Mouse (Mus musculus) forebrain, embryonic 14.5 days (tissue): ENCODE measurements around the gene Fam198b. TPM values are rescaled to one million over a fixed set of nuclear protein-coding genes. Genes with fewer than 3 reads are reported as not detected.
A peak's percentile ranks its signal among the peaks of the same experiment; 100 is the strongest.

Source experiments
- ATAC-seq: fragments of 200-750 bp; cut with Nextera tagmentation; 2 replicates; pipeline ENCODE4 v1.8.0; 2017; ENCODE audit warnings: mild to moderate bottlenecking, moderate library complexity
- DNase-seq: peaks from one replicate; pipeline ENCODE4 v3.0.0-alpha.2; 2015; ENCODE audit warnings: low spot score
- H3K27ac ChIP-seq: fragments of 300-500 bp; sonication (generic); 2 replicates; pipeline ENCODE4 v1.5.1; 2014; ENCODE audit warnings: low read depth, mild to moderate bottlenecking, control low read depth, low read length, moderate library complexity
- H3K27me3 ChIP-seq: fragments of 300-500 bp; sonication (generic); replicated peaks from 2 replicates; pipeline ENCODE4 v1.6.1; 2014; ENCODE audit warnings: low read length, control low read depth, mixed read lengths; ENCODE audit not compliant: control insufficient read depth, insufficient read depth
- H3K36me3 ChIP-seq: fragments of 300-500 bp; sonication (generic); 2 replicates; pipeline ENCODE4 v1.6.1; 2014; ENCODE audit warnings: low read length, control low read depth; ENCODE audit not compliant: control insufficient read depth, insufficient read depth
- H3K4me1 ChIP-seq: fragments of 300-500 bp; sonication (generic); 2 replicates; pipeline ENCODE4 v1.6.1; 2014; ENCODE audit warnings: antibody characterized with exemption, low read length, control low read depth; ENCODE audit not compliant: control insufficient read depth, insufficient read depth
- H3K4me2 ChIP-seq: fragments of 300-500 bp; sonication (generic); 2 replicates; pipeline ENCODE4 v1.6.1; 2014; ENCODE audit warnings: mild to moderate bottlenecking, control low read depth, low read length
- H3K4me3 ChIP-seq: fragments of 300-500 bp; sonication (generic); 2 replicates; pipeline ENCODE4 v1.5.1; 2014; ENCODE audit warnings: low read depth, low read length, control low read depth
- H3K9ac ChIP-seq: fragments of 300-500 bp; sonication (generic); 2 replicates; pipeline ENCODE4 v1.6.1; 2014; ENCODE audit warnings: mild to moderate bottlenecking, low read length, control low read depth, moderate library complexity
- H3K9me3 ChIP-seq: fragments of 300-500 bp; sonication (generic); replicated peaks from 2 replicates; pipeline ENCODE4 v1.6.1; 2016; ENCODE audit warnings: low read length, control low read depth, mixed read lengths; ENCODE audit not compliant: control insufficient read depth
- WGBS: fragments of 180-500 bp; shearing (Covaris S2); extraction: QIAGEN DNeasy Blood & Tissue Kit; methylation state at CpG from one replicate; pipeline ENCODE4 v1.1.7; 2014; 5-methylcytosine and 5-hydroxymethylcytosine counted together
- polyA plus RNA-seq: library from polyadenylated mRNA; unstranded; fragments of >200 nt; fragmentation: Nextera tagmentation; extraction: Ambion mirVana; gene quantifications from 2 replicates; pipeline ENCODE4 v1.2.1, GENCODE M21; 2014

Fam198b gene
- polyA plus RNA-seq, 1 experiment from 2014 or later: 1.2 TPM

DNA sequence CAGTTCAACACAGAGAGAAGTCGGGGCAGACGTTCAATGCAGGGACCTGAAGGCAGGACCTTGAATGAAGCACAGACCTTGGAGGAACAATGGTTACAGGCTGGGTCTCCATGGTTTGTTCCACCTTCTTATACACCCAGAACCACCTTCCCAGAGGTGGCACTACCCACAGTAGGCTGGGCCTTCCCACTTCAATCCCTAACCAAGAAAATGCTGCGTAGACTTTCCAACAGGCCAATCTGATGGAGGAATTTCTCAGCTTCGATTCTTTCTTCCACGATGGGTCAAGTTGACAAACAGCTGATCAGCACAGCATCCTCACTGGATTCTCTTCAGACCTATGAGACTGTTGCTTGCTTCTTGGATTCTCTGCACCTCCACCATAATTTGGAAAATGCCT is 8.9 kb upstream of the Fam198b start:
- Histone ChIP-seq H3K4me3 (no peak overlapping the region), H3K9ac (no peak overlapping the region), H3K4me1 (no peaks in the 10 kb centered on the region), H3K36me3 (no peaks in the 10 kb centered on the region), H3K27me3 (no peaks in the 10 kb centered on the region), H3K27ac (no peak overlapping the region), H3K4me2 (no peak overlapping the region), H3K9me3 (no peaks in the 10 kb centered on the region)
- no peak for DNase-seq
- no peak for ATAC-seq
- 92% methylated on average over 5 of the region's 5 CpGs for WGBS

DNA sequence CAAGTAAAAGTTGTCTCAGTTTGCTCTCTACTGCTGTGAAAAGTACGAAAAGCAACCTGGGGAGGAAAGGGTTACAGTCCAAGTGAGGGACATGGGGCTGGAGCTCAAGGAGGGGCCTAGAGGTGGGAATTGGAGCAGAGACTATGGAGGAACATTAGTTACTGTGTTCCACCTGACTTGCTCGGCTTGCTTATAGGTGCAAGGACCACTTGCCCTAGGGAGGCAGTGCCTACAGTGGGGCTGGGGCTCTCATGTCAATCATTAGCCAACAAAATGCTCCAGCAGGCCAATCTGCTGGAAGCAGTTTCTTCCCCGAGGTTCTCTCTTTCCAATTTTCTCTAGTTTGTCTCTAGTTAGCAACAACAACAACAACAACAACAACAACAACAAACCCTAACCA is 6.0 kb upstream of the Fam198b start:
- ATAC-seq: no peak
- no peaks in the 10 kb centered on the region for H3K36me3 ChIP-seq

DNA sequence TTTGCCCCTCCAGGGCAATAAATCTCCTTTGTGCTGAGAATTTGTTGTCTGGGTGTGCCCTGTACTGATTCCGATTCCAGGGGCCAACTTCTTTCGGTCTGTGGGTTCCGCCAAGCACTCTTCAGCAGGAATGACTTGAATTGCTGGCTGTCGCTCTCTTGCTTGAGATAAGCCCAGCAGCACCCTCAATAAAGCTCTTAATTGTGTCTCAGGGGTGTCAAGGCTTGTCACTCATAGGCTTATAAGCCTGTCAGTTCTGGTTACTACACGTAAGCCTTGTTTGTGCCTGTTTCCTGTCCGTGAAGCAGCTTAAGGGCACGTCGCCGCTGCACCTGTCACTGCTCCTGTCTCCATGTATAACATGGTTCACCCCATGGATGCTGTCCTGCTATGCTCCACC is 5.1 kb upstream of the Fam198b start:
- Histone ChIP-seq H3K27me3 (no peaks in the 10 kb centered on the region), H3K9ac (no peak overlapping the region), H3K4me2 (no peak overlapping the region), H3K4me1 (no peaks in the 10 kb centered on the region), H3K9me3 (no peaks in the 10 kb centered on the region), H3K27ac (no peak overlapping the region), H3K36me3 (no peaks in the 10 kb centered on the region), H3K4me3 (no peak overlapping the region)
- ATAC-seq (no peak), DNase-seq (no peak)
- 55% methylated on average over 9 of the region's 9 CpGs for WGBS

More for the DNA sequence above, 6.0 kb upstream of the Fam198b start:
- H3K27me3 ChIP-seq: no peaks in the 10 kb centered on the region
- WGBS: 81% methylated on average over 3 of the region's 3 CpGs
- H3K9ac ChIP-seq: no peak overlapping the region
- H3K4me3 ChIP-seq: no peak overlapping the region
- H3K4me2 ChIP-seq: no peak overlapping the region
- H3K9me3 ChIP-seq: no peaks in the 10 kb centered on the region
- no peaks in the 10 kb centered on the region for H3K4me1 ChIP-seq
- no peak overlapping the region for H3K27ac ChIP-seq
- DNase-seq: no peak

DNA sequence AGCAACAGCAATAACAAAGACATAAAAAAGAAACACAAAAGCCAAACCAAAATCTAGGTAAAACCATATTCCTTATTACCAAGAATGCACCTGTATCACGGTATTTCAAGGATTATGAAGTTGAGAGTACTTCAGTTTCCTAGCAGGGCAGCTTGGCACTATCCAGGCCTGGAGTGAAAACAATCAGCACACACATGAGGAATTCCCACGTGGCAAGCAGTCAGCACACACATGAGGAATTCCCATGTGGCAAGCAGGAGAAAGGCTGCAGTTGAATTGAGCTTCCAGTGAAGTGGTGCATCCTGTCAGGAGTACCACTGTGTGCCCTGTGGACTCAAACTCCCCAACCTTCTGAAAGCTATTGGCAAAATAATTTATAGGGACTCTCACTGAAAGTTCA is 2.7 kb upstream of the Fam198b start:
- Histone ChIP-seq H3K27me3 (no peaks in the 10 kb centered on the region), H3K9ac (no peak overlapping the region), H3K4me3 (no peak overlapping the region), H3K27ac (no peak overlapping the region), H3K4me2 (no peak overlapping the region), H3K36me3 (no peaks in the 10 kb centered on the region), H3K9me3 (no peaks in the 10 kb centered on the region), H3K4me1 (no peaks in the 10 kb centered on the region)
- no peak for ATAC-seq
- 66% methylated on average over 2 of the region's 2 CpGs for WGBS
- no peak for DNase-seq

- Histone ChIP-seq H3K27me3 (no peaks in the 10 kb centered on the region), H3K36me3 (no peaks in the 10 kb centered on the region), H3K4me1 (no peaks in the 10 kb centered on the region), H3K4me3 (no peak overlapping the region), H3K27ac (no peak overlapping the region), H3K9ac (no peak overlapping the region), H3K9me3 (no peaks in the 10 kb centered on the region), H3K4me2 (no peak overlapping the region)
- peak; percentile 54 for DNase-seq
- WGBS: 49% methylated on average over 7 of the region's 7 CpGs
- peak; percentile 45; the same call in 1 of the 2 replicates for ATAC-seq
Measured at GRCm38 (mm10) chr3:79883092-79883491, 1.2 kb upstream of the Fam198b start.

- no peak overlapping the region for H3K27ac ChIP-seq
- DNase-seq: peak; percentile 64
- H3K4me2 ChIP-seq: no peak overlapping the region
- H3K27me3 ChIP-seq: no peaks in the 10 kb centered on the region
- H3K36me3 ChIP-seq: no peaks in the 10 kb centered on the region
- H3K9me3 ChIP-seq: no peaks in the 10 kb centered on the region
- no peak overlapping the region for H3K9ac ChIP-seq
- no peaks in the 10 kb centered on the region for H3K4me1 ChIP-seq
- no peak overlapping the region for H3K4me3 ChIP-seq
- peak; percentile 30 for ATAC-seq
- WGBS: 60% methylated on average over 9 of the region's 9 CpGs
Measured at GRCm38 (mm10) chr3:79884761-79885189, 442 bp downstream of the Fam198b start.

- Histone ChIP-seq H3K9ac (no peak overlapping the region), H3K4me2 (no peak overlapping the region), H3K4me3 (no peak overlapping the region), H3K36me3 (no peaks in the 10 kb centered on the region), H3K9me3 (no peaks in the 10 kb centered on the region), H3K27me3 (no peaks in the 10 kb centered on the region), H3K27ac (no peak overlapping the region), H3K4me1 (no peaks in the 10 kb centered on the region)
- 81% methylated on average over 19 of the region's 19 CpGs for WGBS
- DNase-seq (no peak), ATAC-seq (no peak)
Measured at GRCm38 (mm10) chr3:79885686-79886356, 1.5 kb downstream of the Fam198b start.

DNA sequence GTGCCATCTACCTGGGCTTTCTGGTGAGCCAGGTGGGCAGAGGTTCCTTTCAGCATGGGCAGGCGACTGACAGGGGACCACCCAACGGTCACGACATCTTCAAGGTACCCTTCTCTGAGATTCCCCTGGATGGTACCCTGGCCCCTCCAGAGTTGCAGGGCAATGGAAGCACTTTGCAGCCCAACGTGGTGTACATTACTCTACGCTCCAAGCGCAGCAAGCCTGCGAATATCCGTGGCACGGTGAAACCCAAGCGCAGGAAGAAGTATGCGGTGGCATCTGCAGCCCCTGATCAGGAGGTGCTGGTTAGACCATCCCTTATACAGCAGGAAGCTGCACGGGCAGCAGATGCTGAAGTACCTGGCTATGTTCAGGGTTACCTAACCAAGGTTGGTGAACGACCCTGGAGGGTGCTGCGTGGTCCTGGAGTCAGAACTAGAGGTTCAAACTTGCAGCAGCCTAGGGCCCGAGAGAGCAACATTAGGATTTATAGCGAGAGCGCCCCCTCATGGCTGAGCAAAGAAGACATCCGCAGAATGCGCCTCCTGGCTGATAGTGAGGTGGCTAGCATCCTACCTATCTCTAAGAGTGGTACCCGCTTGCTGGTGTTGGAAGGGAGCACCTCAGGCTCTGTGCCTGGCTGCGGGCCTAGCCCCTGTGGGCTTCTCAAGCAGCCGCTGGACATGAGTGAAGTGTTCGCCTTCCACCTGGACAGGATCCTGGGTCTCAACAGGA is 2.2 kb downstream of the Fam198b start:
- Histone ChIP-seq H3K9ac (no peak overlapping the region), H3K27ac (peak overlapping the region; percentile 27; the same call in 1 of the 2 replicates), H3K36me3 (no peaks in the 10 kb centered on the region), H3K4me1 (no peaks in the 10 kb centered on the region), H3K27me3 (no peaks in the 10 kb centered on the region), H3K4me2 (no peak overlapping the region), H3K9me3 (no peaks in the 10 kb centered on the region), H3K4me3 (no peak overlapping the region)
- DNase-seq (no peak), ATAC-seq (no peak)
- WGBS: 97% methylated on average over 23 of the region's 23 CpGs
